Mouse (Mus musculus): ENCODE data around the gene Tob1.

GRCm38 (mm10) chr11:94183671-94184070, 27.6 kb upstream of the Tob1 start:
- TF ChIP-seq POLR2A (IDR thresholded peaks at IDR 0.05; ENCODE audit: low read depth, low read length): no peak
- no peak for TF ChIP-seq CTCF (IDR thresholded peaks at IDR 0.05; ENCODE audit: extremely low read depth, insufficient read length, insufficient replicate concordance, low read depth, low read length)
